ENCODE assay signal across 8 mouse cellular contexts in the genomic region with DNA sequence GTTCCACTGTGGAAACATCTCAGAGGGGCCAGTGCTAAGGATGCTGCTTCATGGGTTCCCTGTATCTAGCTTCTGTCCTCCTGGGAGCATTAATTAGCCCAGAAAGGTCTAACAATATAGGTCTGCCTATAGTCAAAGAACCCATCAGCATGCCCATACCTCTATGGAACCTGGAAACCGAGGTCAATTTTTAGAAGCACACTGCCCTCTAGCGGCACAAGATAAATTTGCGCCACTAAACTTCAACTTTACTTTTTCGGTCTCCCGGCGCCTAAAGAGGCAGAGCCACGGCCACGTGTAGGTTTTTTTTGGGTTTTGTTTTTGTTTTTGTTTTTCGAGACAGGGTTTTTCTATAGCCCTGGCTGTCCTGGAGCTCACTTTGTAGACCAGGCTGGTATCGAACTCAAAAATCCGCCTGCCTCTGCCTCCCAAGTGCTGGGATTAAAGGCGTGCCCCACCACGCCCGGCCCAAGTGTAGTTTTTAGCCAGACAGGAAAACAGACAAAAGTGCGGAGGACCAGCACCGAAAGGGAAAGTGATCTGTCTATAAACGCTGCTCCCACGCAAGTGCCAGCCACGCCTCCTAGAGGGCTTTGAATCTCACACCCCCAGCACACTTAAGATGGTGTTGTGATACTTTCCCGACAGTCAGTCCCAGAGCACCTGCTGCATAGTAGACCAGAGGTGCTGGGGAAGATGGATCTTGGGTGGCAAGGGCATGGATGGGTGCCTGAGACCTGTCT. TPM values are rescaled to one million over a fixed set of nuclear protein-coding genes. Genes with fewer than 3 reads are reported as not detected.
DNase-seq lines count a peak whose midpoint lies in the region; ATAC-seq and TF ChIP-seq lines count a peak whose summit lies in the region.

No protein-coding gene starts in this region.

- 0 out of 2 replicates have a peak, but pooled peaks cover 5% of the 10 kb centered on the region for H3K4me1 ChIP-seq in intestine, postnatal 0 days (replicated peaks; ENCODE audit: control insufficient read depth, insufficient read depth, low read length)
- 0 out of 2 replicates have a peak, but pooled peaks cover 5% of the 10 kb centered on the region for H3K4me1 ChIP-seq in limb, embryonic 14.5 days (ENCODE audit: control insufficient read depth, insufficient read depth, low read length)
- peaks cover 17% of the 10 kb centered on the region for H3K4me1 ChIP-seq in midbrain, embryonic 14.5 days (ENCODE audit: control insufficient read depth, insufficient read depth, low read length)

- H3K36me3 ChIP-seq in intestine, postnatal 0 days (ENCODE audit: control insufficient read depth, insufficient read depth), result no peaks in the 10 kb centered on the region
- H3K36me3 ChIP-seq in limb, embryonic 14.5 days (ENCODE audit: control insufficient read depth, insufficient read depth, low read length), result no peaks in the 10 kb centered on the region
- no peaks in the 10 kb centered on the region for H3K36me3 ChIP-seq in midbrain, embryonic 14.5 days (ENCODE audit: control insufficient read depth, insufficient read depth, low read length)

- peak overlapping the region; percentile 93 for H3K4me2 ChIP-seq in intestine, postnatal 0 days (replicated peaks; ENCODE audit: low read depth)
- H3K4me2 ChIP-seq in limb, embryonic 14.5 days (replicated peaks; ENCODE audit: low read depth, low read length, severe bottlenecking), result peak overlapping the region; percentile 83
- H3K4me2 ChIP-seq in midbrain, embryonic 14.5 days (ENCODE audit: low read length), result peak overlapping the region; percentile 78

- no peaks in the 10 kb centered on the region for H3K9me3 ChIP-seq in intestine, postnatal 0 days (ENCODE audit: control insufficient read depth)
- H3K9me3 ChIP-seq in limb, embryonic 14.5 days (ENCODE audit: control insufficient read depth, low read length), result no peaks in the 10 kb centered on the region
- no peaks in the 10 kb centered on the region for H3K9me3 ChIP-seq in midbrain, embryonic 14.5 days (ENCODE audit: control insufficient read depth, low read length)

- no peak for TF ChIP-seq POLR2A in limb, embryonic 14.5 days (IDR thresholded peaks at IDR 0.05; ENCODE audit: borderline replicate concordance, extremely low read depth, insufficient read depth, insufficient read length)

- intact Hi-C loops in gastrocnemius, postnatal 14 days (cut with DNase I; ENCODE audit: low total_unique reads), result loop anchor here (5.0 kb wide), 2 partner anchors 132 to 302 kb away; no protein-coding TSS in a partner anchor

- WGBS in intestine, postnatal 0 days, result 1% methylated on average over 20 of the region's 20 CpGs
- WGBS in limb, embryonic 14.5 days, result 4% methylated on average over 20 of the region's 20 CpGs
- 2% methylated on average over 20 of the region's 20 CpGs for WGBS in midbrain, embryonic 14.5 days

- peak overlapping the region; percentile 59 for H3K4me3 ChIP-seq in intestine, postnatal 0 days (ENCODE audit: low read depth, low read length)
- H3K4me3 ChIP-seq in limb, embryonic 14.5 days (replicated peaks; ENCODE audit: low read length), result peak overlapping the region; percentile 48
- H3K4me3 ChIP-seq in midbrain, embryonic 14.5 days (replicated peaks; ENCODE audit: low read depth, low read length), result peak overlapping the region; percentile 47

- H3K9ac ChIP-seq in intestine, postnatal 0 days (ENCODE audit: low read depth, low read length), result 0 out of 2 replicates have a peak overlapping the region, but pooled peaks have one; percentile 60
- no peak overlapping the region for H3K9ac ChIP-seq in limb, embryonic 14.5 days (ENCODE audit: low read depth, low read length, severe bottlenecking)
- peak overlapping the region; percentile 56; the same call in 1 of the 2 replicates for H3K9ac ChIP-seq in midbrain, embryonic 14.5 days (replicated peaks; ENCODE audit: low read length)

- ATAC-seq in intestine, postnatal 0 days, result peak; percentile 37; the same call in 1 of the 2 replicates
- ATAC-seq in limb, embryonic 14.5 days (ENCODE audit: low FRiP score, low read depth), result no peak
- ATAC-seq in midbrain, embryonic 14.5 days (ENCODE audit: low FRiP score, low TSS enrichment), result no peak

- H3K27ac ChIP-seq in intestine, postnatal 0 days (ENCODE audit: low read depth, low read length), result no peak overlapping the region
- H3K27ac ChIP-seq in limb, embryonic 14.5 days (replicated peaks; ENCODE audit: low read depth, low read length), result no peak overlapping the region
- H3K27ac ChIP-seq in midbrain, embryonic 14.5 days (replicated peaks; ENCODE audit: low read depth, low read length), result no peak overlapping the region

- DNase-seq in gastrocnemius, adult 18-20 months (ENCODE audit: low spot score), result peak; percentile 50
- no peak for DNase-seq in gastrocnemius, postnatal 25 days
- peak; percentile 56 to 66 for DNase-seq in cerebellum, postnatal 36 days
- DNase-seq in gastrocnemius, postnatal 14 days, result peak; percentile 19
- DNase-seq in limb, embryonic 14.5 days (ENCODE audit: low spot score), result peak; percentile 49
- peak; percentile 89 for DNase-seq in midbrain, embryonic 14.5 days
- peak; percentile 57 to 75 for DNase-seq in spleen, postnatal 10 days (ENCODE audit: low spot score in 2 of 2)

- TF ChIP-seq CTCF in intestine, postnatal 0 days (IDR thresholded peaks at IDR 0.05; ENCODE audit: low read depth), result peak; percentile 78

- H3K27me3 ChIP-seq in intestine, postnatal 0 days (replicated peaks; ENCODE audit: control insufficient read depth, insufficient read depth, low read length), result no peaks in the 10 kb centered on the region
- peaks cover 10% of the 10 kb centered on the region for H3K27me3 ChIP-seq in limb, embryonic 14.5 days (ENCODE audit: control insufficient read depth, insufficient read depth, low read length)
- peaks cover 18% of the 10 kb centered on the region for H3K27me3 ChIP-seq in midbrain, embryonic 14.5 days (ENCODE audit: control insufficient read depth, insufficient read depth, low read length)

RNA-seq across cellular contexts. Expression of a gene that starts 0.9 kb away (rescaled TPM):
- not detected for total RNA-seq in gastrocnemius, adult 18-20 months (2021)
- not detected for total RNA-seq in gastrocnemius, postnatal 25 days (2021)
- not detected for total RNA-seq in gastrocnemius, postnatal 14 days (2021)
- polyA plus RNA-seq in intestine, postnatal 0 days (2015; fragmentation: Nextera tagmentation; extraction: Ambion mirVana), result 0.08 and 0.20 TPM in 2 replicates
- polyA plus RNA-seq in limb, embryonic 14.5 days (2012; rRNA removed), result 0.60 and 0.88 TPM in 2 replicates
- polyA plus RNA-seq in limb, embryonic 14.5 days (2014; fragmentation: Nextera tagmentation; extraction: Ambion mirVana), result 0.29 and 0.39 TPM in 2 replicates
- 1.1 and 1.3 TPM in 2 replicates for polyA plus RNA-seq in midbrain, embryonic 14.5 days (2014; fragmentation: Nextera tagmentation; extraction: Ambion mirVana)

RNA-seq across cellular contexts. Expression of a gene that starts 6.1 kb away (rescaled TPM):
- 1 to 10 TPM; 4.8 to 5.0 TPM for total RNA-seq in gastrocnemius, adult 18-20 months (2021)
- 1 to 10 TPM; 4.0 to 4.5 TPM for total RNA-seq in gastrocnemius, postnatal 25 days (2021)
- total RNA-seq in gastrocnemius, postnatal 14 days (2021), result 1 to 10 TPM; 3.2 to 3.5 TPM
- polyA plus RNA-seq in intestine, postnatal 0 days (2015; fragmentation: Nextera tagmentation; extraction: Ambion mirVana), result 4.3 and 4.9 TPM in 2 replicates
- 13.0 and 13.4 TPM in 2 replicates for polyA plus RNA-seq in limb, embryonic 14.5 days (2012; rRNA removed)
- 8.2 and 9.5 TPM in 2 replicates for polyA plus RNA-seq in limb, embryonic 14.5 days (2014; fragmentation: Nextera tagmentation; extraction: Ambion mirVana)
- 6.9 and 7.4 TPM in 2 replicates for polyA plus RNA-seq in midbrain, embryonic 14.5 days (2014; fragmentation: Nextera tagmentation; extraction: Ambion mirVana)
